Mouse (Mus musculus): ENCODE data around the gene Armh1. TPM values are rescaled to one million over a fixed set of nuclear protein-coding genes. Genes with fewer than 3 reads are reported as not detected.
"Not testable (repeated sequence)": the region's sequence is repeated elsewhere in the genome, so short reads cannot be mapped to it uniquely, and the experiment has no call there.

The Armh1 gene
- polyA plus RNA-seq, 1 experiment, result 0.44 TPM

DNA sequence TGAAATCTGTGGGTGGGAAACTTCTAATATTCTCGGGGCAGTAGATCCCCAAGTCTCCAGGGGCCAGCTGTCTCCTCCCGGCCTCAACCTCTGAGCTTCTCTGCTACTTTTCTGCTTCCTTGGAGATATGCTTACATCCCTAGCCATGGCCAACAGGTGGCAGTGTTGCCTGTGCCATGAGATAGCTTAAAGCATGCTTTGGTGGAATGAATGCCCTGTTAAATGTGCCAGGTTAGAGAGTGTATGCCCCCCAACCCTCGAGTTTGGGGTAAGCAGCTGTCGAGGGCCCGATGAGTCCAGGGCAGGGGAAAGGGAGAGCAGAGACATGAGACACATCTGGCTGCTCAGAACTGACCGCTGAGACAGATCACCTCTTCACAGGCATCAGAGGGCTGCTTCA is 18.4 kb upstream of the Armh1 start:
- DNase-seq, result peak; percentile 71
- no peaks in the 10 kb centered on the region for H3K4me1 ChIP-seq (replicated peaks; ENCODE audit: control insufficient read depth, insufficient read depth, low read length)
- H3K27me3 ChIP-seq (ENCODE audit: control insufficient read depth, insufficient read depth, low read length), result no peaks in the 10 kb centered on the region
- 30% methylated on average over 6 of the region's 6 CpGs for WGBS
- H3K27ac ChIP-seq (ENCODE audit: control insufficient read depth, insufficient read depth, low read length), result no peak overlapping the region
- H3K4me3 ChIP-seq (ENCODE audit: control insufficient read depth, insufficient read depth, low read length), result no peak overlapping the region
- H3K36me3 ChIP-seq (ENCODE audit: control insufficient read depth, insufficient read depth, low read length), result peaks cover 32% of the 10 kb centered on the region
- TF ChIP-seq CTCF (IDR thresholded peaks at IDR 0.05; ENCODE audit: borderline replicate concordance, control insufficient read depth, extremely low read depth, insufficient read depth, low read length, poor library complexity) (peak; percentile 56; the same call in 1 of the 2 replicates), POLR2A (IDR thresholded peaks at IDR 0.05; ENCODE audit: control insufficient read depth, extremely low read depth, insufficient read depth, low read length, poor library complexity) (no peak)

DNA sequence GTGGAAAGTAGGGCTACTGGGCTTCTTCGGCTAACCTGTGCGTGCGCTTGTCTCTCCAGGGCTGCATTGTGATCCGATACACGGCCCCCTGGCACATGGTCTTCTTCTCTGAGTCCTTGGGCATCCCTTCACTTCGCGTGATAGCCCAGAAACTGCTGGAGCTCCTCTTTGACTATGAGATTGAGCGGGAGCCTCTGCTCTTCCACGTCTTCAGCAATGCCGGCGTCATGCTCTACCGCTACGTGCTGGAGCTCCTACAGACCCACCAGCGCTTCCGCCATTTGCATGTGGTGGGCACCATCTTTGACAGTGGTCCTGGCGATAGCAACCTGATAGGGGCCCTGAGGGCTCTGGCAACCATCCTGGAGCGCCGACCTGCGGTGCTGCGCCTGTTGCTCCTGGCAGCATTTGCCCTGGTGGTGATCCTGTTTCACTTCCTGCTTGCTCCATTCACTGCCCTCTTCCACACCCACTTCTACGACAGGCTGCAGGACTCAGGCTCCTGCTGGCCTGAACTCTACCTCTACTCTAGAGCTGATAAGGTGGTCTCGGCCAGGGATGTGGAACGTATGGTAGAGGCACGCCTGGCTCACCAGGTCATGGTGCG is 16.0 kb upstream of the Armh1 start:
- WGBS, result 93% methylated on average over 25 of the region's 25 CpGs
- TF ChIP-seq POLR2A (IDR thresholded peaks at IDR 0.05; ENCODE audit: control insufficient read depth, extremely low read depth, insufficient read depth, low read length, poor library complexity), result no peak
- no peak for TF ChIP-seq CTCF (IDR thresholded peaks at IDR 0.05; ENCODE audit: borderline replicate concordance, control insufficient read depth, extremely low read depth, insufficient read depth, low read length, poor library complexity)
- DNase-seq, result no peak

GRCm38 (mm10) chr4:117267284-117267683 is 15.4 kb upstream of the Armh1 start:
- Histone ChIP-seq H3K4me1 (replicated peaks; ENCODE audit: control insufficient read depth, insufficient read depth, low read length) (no peaks in the 10 kb centered on the region), H3K27me3 (ENCODE audit: control insufficient read depth, insufficient read depth, low read length) (no peaks in the 10 kb centered on the region), H3K27ac (ENCODE audit: control insufficient read depth, insufficient read depth, low read length) (no peak overlapping the region), H3K36me3 (ENCODE audit: control insufficient read depth, insufficient read depth, low read length) (peaks cover 7% of the 10 kb centered on the region), H3K4me3 (ENCODE audit: control insufficient read depth, insufficient read depth, low read length) (no peak overlapping the region)
- peak; percentile 75 for DNase-seq
- TF ChIP-seq POLR2A (IDR thresholded peaks at IDR 0.05; ENCODE audit: control insufficient read depth, extremely low read depth, insufficient read depth, low read length, poor library complexity) (no peak), CTCF (IDR thresholded peaks at IDR 0.05; ENCODE audit: borderline replicate concordance, control insufficient read depth, extremely low read depth, insufficient read depth, low read length, poor library complexity) (peak; percentile 77; the same call in 1 of the 2 replicates)
- 13% methylated on average over 2 of the region's 2 CpGs for WGBS

More for the DNA sequence above, 16.0 kb upstream of the Armh1 start:
- H3K4me3 ChIP-seq (ENCODE audit: control insufficient read depth, insufficient read depth, low read length), result no peak overlapping the region
- H3K27ac ChIP-seq (ENCODE audit: control insufficient read depth, insufficient read depth, low read length), result no peak overlapping the region
- no peaks in the 10 kb centered on the region for H3K4me1 ChIP-seq (replicated peaks; ENCODE audit: control insufficient read depth, insufficient read depth, low read length)
- H3K36me3 ChIP-seq (ENCODE audit: control insufficient read depth, insufficient read depth, low read length), result peaks cover 13% of the 10 kb centered on the region
- no peaks in the 10 kb centered on the region for H3K27me3 ChIP-seq (ENCODE audit: control insufficient read depth, insufficient read depth, low read length)

DNA sequence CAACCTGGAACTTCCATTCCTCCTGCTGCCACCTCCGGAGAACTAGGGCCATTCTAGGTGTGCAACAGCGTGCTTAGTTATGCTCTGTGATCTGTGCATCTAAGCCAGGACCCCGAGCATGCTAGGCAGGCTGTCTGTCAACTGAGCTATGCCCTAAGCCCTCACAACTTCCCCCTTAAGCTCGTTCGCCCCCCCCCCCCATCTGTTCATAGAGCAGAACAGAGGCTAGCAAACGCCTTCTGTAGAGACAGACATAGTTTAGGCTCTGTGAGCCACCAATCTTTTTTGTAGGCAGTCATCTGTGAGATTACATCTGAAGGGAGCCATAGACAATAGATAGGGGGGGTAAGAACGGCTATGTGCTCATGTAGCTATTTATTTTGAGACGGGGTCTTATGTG is 11.1 kb upstream of the Armh1 start:
- Histone ChIP-seq H3K27me3 (ENCODE audit: control insufficient read depth, insufficient read depth, low read length) (no peaks in the 10 kb centered on the region), H3K4me3 (ENCODE audit: control insufficient read depth, insufficient read depth, low read length) (no peak overlapping the region), H3K4me1 (replicated peaks; ENCODE audit: control insufficient read depth, insufficient read depth, low read length) (peaks cover 5% of the 10 kb centered on the region; the same call in 1 of the 2 replicates), H3K27ac (ENCODE audit: control insufficient read depth, insufficient read depth, low read length) (no peak overlapping the region), H3K36me3 (ENCODE audit: control insufficient read depth, insufficient read depth, low read length) (no peaks in the 10 kb centered on the region)
- TF ChIP-seq POLR2A (IDR thresholded peaks at IDR 0.05; ENCODE audit: control insufficient read depth, extremely low read depth, insufficient read depth, low read length, poor library complexity) (no peak), CTCF (IDR thresholded peaks at IDR 0.05; ENCODE audit: borderline replicate concordance, control insufficient read depth, extremely low read depth, insufficient read depth, low read length, poor library complexity) (no peak)
- no peak for DNase-seq
- 81% methylated on average over 8 of the region's 8 CpGs for WGBS

GRCm38 (mm10) chr4:117262101-117262913 is 10.4 kb upstream of the Armh1 start:
- DNase-seq, result no peak
- TF ChIP-seq CTCF (IDR thresholded peaks at IDR 0.05; ENCODE audit: borderline replicate concordance, control insufficient read depth, extremely low read depth, insufficient read depth, low read length, poor library complexity) (no peak), POLR2A (IDR thresholded peaks at IDR 0.05; ENCODE audit: control insufficient read depth, extremely low read depth, insufficient read depth, low read length, poor library complexity) (no peak)
- Histone ChIP-seq H3K4me1 (replicated peaks; ENCODE audit: control insufficient read depth, insufficient read depth, low read length) (peaks cover 5% of the 10 kb centered on the region; the same call in 1 of the 2 replicates), H3K27ac (ENCODE audit: control insufficient read depth, insufficient read depth, low read length) (no peak overlapping the region), H3K36me3 (ENCODE audit: control insufficient read depth, insufficient read depth, low read length) (no peaks in the 10 kb centered on the region), H3K4me3 (ENCODE audit: control insufficient read depth, insufficient read depth, low read length) (no peak overlapping the region), H3K27me3 (ENCODE audit: control insufficient read depth, insufficient read depth, low read length) (no peaks in the 10 kb centered on the region)
- 73% methylated on average over 13 of the region's 13 CpGs for WGBS

DNA sequence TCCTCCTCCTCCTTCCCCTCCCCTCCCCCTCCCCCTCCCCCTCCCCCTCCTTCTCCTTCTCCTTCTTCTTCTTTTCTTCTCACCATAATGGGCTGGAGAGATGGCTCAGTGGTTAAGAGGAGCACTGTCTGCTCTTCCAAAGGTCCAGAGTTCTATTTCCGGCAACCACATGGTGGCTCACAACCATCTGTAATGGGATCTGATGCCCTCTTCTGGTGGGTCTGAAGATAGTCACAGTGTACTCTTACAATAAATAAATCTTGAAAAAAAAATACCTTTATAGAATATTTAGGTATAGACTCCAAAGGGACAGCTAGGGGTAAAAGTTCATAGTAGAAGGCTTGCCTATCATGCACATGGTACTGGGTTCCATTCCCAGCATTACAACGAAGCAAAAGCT is 9.3 kb upstream of the Armh1 start:
- no peak for TF ChIP-seq POLR2A (IDR thresholded peaks at IDR 0.05; ENCODE audit: control insufficient read depth, extremely low read depth, insufficient read depth, low read length, poor library complexity)
- TF ChIP-seq CTCF (IDR thresholded peaks at IDR 0.05; ENCODE audit: borderline replicate concordance, control insufficient read depth, extremely low read depth, insufficient read depth, low read length, poor library complexity), result no peak
- no peak for DNase-seq

GRCm38 (mm10) chr4:117259909-117260308 is 8.0 kb upstream of the Armh1 start:
- not testable (repeated sequence) for DNase-seq; H3K27ac ChIP-seq (ENCODE audit: control insufficient read depth, insufficient read depth, low read length); H3K36me3 ChIP-seq (ENCODE audit: control insufficient read depth, insufficient read depth, low read length); H3K4me3 ChIP-seq (ENCODE audit: control insufficient read depth, insufficient read depth, low read length); H3K4me1 ChIP-seq (replicated peaks; ENCODE audit: control insufficient read depth, insufficient read depth, low read length); H3K27me3 ChIP-seq (ENCODE audit: control insufficient read depth, insufficient read depth, low read length)
- WGBS, result 84% methylated on average over 6 of the region's 6 CpGs

More for the DNA sequence above, 9.3 kb upstream of the Armh1 start:
- H3K4me3 ChIP-seq (ENCODE audit: control insufficient read depth, insufficient read depth, low read length), result no peak overlapping the region
- peaks cover 5% of the 10 kb centered on the region; the same call in 1 of the 2 replicates for H3K4me1 ChIP-seq (replicated peaks; ENCODE audit: control insufficient read depth, insufficient read depth, low read length)
- no peak overlapping the region for H3K27ac ChIP-seq (ENCODE audit: control insufficient read depth, insufficient read depth, low read length)
- 88% methylated on average over 2 of the region's 2 CpGs for WGBS
- no peaks in the 10 kb centered on the region for H3K36me3 ChIP-seq (ENCODE audit: control insufficient read depth, insufficient read depth, low read length)
- H3K27me3 ChIP-seq (ENCODE audit: control insufficient read depth, insufficient read depth, low read length), result no peaks in the 10 kb centered on the region
